Comparison of ENCODE assay signal across 15 mouse cellular contexts in the genomic region with DNA sequence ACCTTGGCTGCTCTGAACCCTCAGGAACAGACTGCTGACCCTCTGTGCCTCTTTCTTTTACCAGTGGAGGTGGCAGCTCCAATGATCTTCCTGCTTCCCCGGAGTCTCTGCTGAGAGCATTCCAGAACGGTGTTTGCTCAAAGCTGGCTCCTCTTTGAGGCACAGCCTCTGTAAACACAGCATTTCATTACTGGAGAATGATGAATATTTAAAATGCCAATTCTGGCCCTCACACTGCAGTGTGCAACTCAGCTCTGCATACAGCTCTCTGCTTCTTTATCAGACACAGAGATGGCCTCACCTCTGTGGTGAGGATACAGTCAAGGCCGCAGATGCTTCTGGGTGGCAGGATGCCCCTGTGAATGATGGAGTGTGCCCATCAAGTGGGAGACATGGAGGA. TPM values are rescaled to one million over a fixed set of nuclear protein-coding genes. Genes with fewer than 3 reads are reported as not detected.
"Had no signal": no experiment of that assay in that cellular context is flagged by ENCODE, and none has a peak within 500 bp of the region (broad histone marks: within the 10 kb centered on the region; RNA-seq: fewer than 3 reads in every experiment).

No protein-coding gene starts in this region.

- H3K36me3 ChIP-seq: limb, embryonic 12.5 days; liver, embryonic 13.5 days had no signal

- H3K9me3 ChIP-seq: limb, embryonic 12.5 days; liver, embryonic 13.5 days had no signal

- DNase-seq: kidney, adult 8-10 months; kidney, postnatal 36 days; liver; liver, embryonic 13.5 days; liver, postnatal 0 days; lung, postnatal 36 days; right cerebral cortex, postnatal 25 days; thymus, postnatal 4 days had no signal

- H3K4me1 ChIP-seq: limb, embryonic 12.5 days; liver, embryonic 13.5 days had no signal

- H3K27me3 ChIP-seq: limb, embryonic 12.5 days; liver, embryonic 13.5 days had no signal

- H3K9ac ChIP-seq: limb, embryonic 12.5 days; liver, embryonic 13.5 days; liver, postnatal 0 days had no signal

- ATAC-seq: inflammation-experienced regulatory T-cells, adult 6 months; intestine, postnatal 0 days; liver, postnatal 0 days had no signal

- H3K4me2 ChIP-seq: limb, embryonic 12.5 days; liver, embryonic 13.5 days had no signal

- H3K4me3 ChIP-seq: layer of hippocampus, adult 2 months; limb, embryonic 12.5 days; liver, embryonic 13.5 days had no signal

- H3K27ac ChIP-seq: kidney, postnatal 0 days; layer of hippocampus, adult 2 months; limb, embryonic 12.5 days; liver, embryonic 13.5 days; stomach, postnatal 0 days had no signal

RNA-seq across cellular contexts. Expression of a gene that starts 46.0 kb away (rescaled TPM):
- total RNA-seq: megakaryocyte progenitor cell, adult 5-6 weeks had no signal
- polyA plus RNA-seq: intestine, postnatal 0 days; stomach, postnatal 0 days had no signal
